Mouse (Mus musculus): Measurements from ENCODE around the gene Phospho2.

Phospho2 gene

GRCm38 (mm10) chr2:69823129-69823677, 33.8 kb downstream of the Phospho2 start:
- no peak for DNase-seq (ENCODE audit: low read depth in 2 of 2, low spot score in 2 of 2)

- no peak for DNase-seq (ENCODE audit: low read depth in 2 of 2, low spot score in 2 of 2)
Observed at GRCm38 (mm10) chr2:69825898-69826297, 36.5 kb downstream of the Phospho2 start.

GRCm38 (mm10) chr2:69826380-69826779, 37.0 kb downstream of the Phospho2 start:
- DNase-seq (ENCODE audit: low read depth in 2 of 2, low spot score in 2 of 2), result no peak

- DNase-seq (ENCODE audit: low read depth in 2 of 2, low spot score in 2 of 2), result no peak
Observed at GRCm38 (mm10) chr2:69828031-69828430, 38.6 kb downstream of the Phospho2 start.

- no peak for DNase-seq (ENCODE audit: low read depth in 2 of 2, low spot score in 2 of 2)
Observed at GRCm38 (mm10) chr2:69829680-69830079, 40.3 kb downstream of the Phospho2 start.

- no peak for DNase-seq (ENCODE audit: low read depth in 2 of 2, low spot score in 2 of 2)
Observed at GRCm38 (mm10) chr2:69830116-69830515, 40.7 kb downstream of the Phospho2 start.

- DNase-seq (ENCODE audit: low read depth in 2 of 2, low spot score in 2 of 2), result no peak
Observed at GRCm38 (mm10) chr2:69837244-69837967, 48.0 kb downstream of the Phospho2 start.

- no peak for DNase-seq (ENCODE audit: low read depth in 2 of 2, low spot score in 2 of 2)
Observed at GRCm38 (mm10) chr2:69837996-69838395, 48.6 kb downstream of the Phospho2 start.

GRCm38 (mm10) chr2:69838707-69839106, 49.3 kb downstream of the Phospho2 start:
- no peak for DNase-seq (ENCODE audit: low read depth in 2 of 2, low spot score in 2 of 2)

GRCm38 (mm10) chr2:69840261-69840660, 50.8 kb downstream of the Phospho2 start:
- DNase-seq (ENCODE audit: low read depth in 2 of 2, low spot score in 2 of 2), result no peak

- DNase-seq (ENCODE audit: low read depth in 2 of 2, low spot score in 2 of 2), result no peak
Observed at GRCm38 (mm10) chr2:69849215-69849614, 59.8 kb downstream of the Phospho2 start.
